Mouse (Mus musculus): ENCODE results near the gene Smarcad1. TPM values are rescaled to one million over a fixed set of nuclear protein-coding genes. Genes with fewer than 3 reads are reported as not detected.

Smarcad1 gene
- polyA plus RNA-seq, 1 experiment from 2014 or later, result 118 TPM

GRCm38 (mm10) chr6:65150703-65151102 lies 108.3 kb downstream of the Smarcad1 start:
- Histone ChIP-seq H3K27ac (replicated peaks; ENCODE audit: low read depth, low read length) (no peak overlapping the region), H3K27me3 (ENCODE audit: control insufficient read depth, insufficient read depth, low read length) (no peaks in the 10 kb centered on the region), H3K9ac (replicated peaks; ENCODE audit: low read length) (peak overlapping the region; percentile 31; the same call in 1 of the 2 replicates), H3K4me1 (ENCODE audit: control insufficient read depth, insufficient read depth, low read length) (no peaks in the 10 kb centered on the region), H3K36me3 (ENCODE audit: control insufficient read depth, insufficient read depth, low read length) (no peaks in the 10 kb centered on the region), H3K4me2 (ENCODE audit: low read length) (peak overlapping the region; percentile 40), H3K9me3 (ENCODE audit: control insufficient read depth, low read length) (no peaks in the 10 kb centered on the region), H3K4me3 (replicated peaks; ENCODE audit: low read depth, low read length) (no peak overlapping the region)
- no peak for ATAC-seq (ENCODE audit: low FRiP score, low TSS enrichment)
- DNase-seq, result peak; percentile 16
- 15% methylated on average over 22 of the region's 22 CpGs for WGBS

DNA sequence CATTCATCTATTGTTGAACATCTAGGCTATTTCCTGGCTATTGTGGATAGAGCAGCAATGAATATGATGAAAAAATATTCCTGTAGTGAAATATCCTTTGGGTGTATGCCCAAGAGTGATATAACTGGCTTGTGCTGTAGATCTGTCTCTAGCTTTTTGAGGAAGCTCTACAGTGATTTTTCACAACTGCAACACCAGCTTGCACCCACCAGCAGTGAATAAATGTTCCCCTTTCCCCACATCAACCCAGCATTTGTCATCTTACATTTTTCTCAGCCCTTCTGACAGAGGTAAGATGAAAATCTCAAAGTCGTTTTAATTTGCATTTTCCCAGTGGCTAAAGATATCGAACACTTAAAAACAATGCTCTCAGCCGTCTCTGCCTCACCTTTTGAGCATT lies 111.2 kb downstream of the Smarcad1 start:
- Histone ChIP-seq H3K36me3 (ENCODE audit: control insufficient read depth, insufficient read depth, low read length) (no peaks in the 10 kb centered on the region), H3K9me3 (ENCODE audit: control insufficient read depth, low read length) (no peaks in the 10 kb centered on the region), H3K4me3 (replicated peaks; ENCODE audit: low read depth, low read length) (no peak overlapping the region), H3K4me1 (ENCODE audit: control insufficient read depth, insufficient read depth, low read length) (no peaks in the 10 kb centered on the region), H3K27ac (replicated peaks; ENCODE audit: low read depth, low read length) (no peak overlapping the region), H3K27me3 (ENCODE audit: control insufficient read depth, insufficient read depth, low read length) (no peaks in the 10 kb centered on the region), H3K4me2 (ENCODE audit: low read length) (no peak overlapping the region), H3K9ac (replicated peaks; ENCODE audit: low read length) (no peak overlapping the region)
- WGBS, result 79% methylated on average over 3 of the region's 3 CpGs
- DNase-seq (no peak), ATAC-seq (ENCODE audit: low FRiP score, low TSS enrichment) (no peak)

- Histone ChIP-seq H3K27me3 (ENCODE audit: control insufficient read depth, insufficient read depth, low read length) (no peaks in the 10 kb centered on the region), H3K4me3 (replicated peaks; ENCODE audit: low read depth, low read length) (no peak overlapping the region), H3K4me2 (ENCODE audit: low read length) (no peak overlapping the region), H3K27ac (replicated peaks; ENCODE audit: low read depth, low read length) (no peak overlapping the region), H3K4me1 (ENCODE audit: control insufficient read depth, insufficient read depth, low read length) (no peaks in the 10 kb centered on the region), H3K9me3 (ENCODE audit: control insufficient read depth, low read length) (no peaks in the 10 kb centered on the region), H3K36me3 (ENCODE audit: control insufficient read depth, insufficient read depth, low read length) (no peaks in the 10 kb centered on the region), H3K9ac (replicated peaks; ENCODE audit: low read length) (no peak overlapping the region)
- 98% methylated on average over 4 of the region's 4 CpGs for WGBS
- no peak for DNase-seq
- no peak for ATAC-seq (ENCODE audit: low FRiP score, low TSS enrichment)
Observed at GRCm38 (mm10) chr6:65157042-65157441, 114.7 kb downstream of the Smarcad1 start.

- no peaks in the 10 kb centered on the region for H3K36me3 ChIP-seq (ENCODE audit: control insufficient read depth, insufficient read depth, low read length)
- WGBS, result 46% methylated on average over 4 of the region's 4 CpGs
- H3K9ac ChIP-seq (replicated peaks; ENCODE audit: low read length), result no peak overlapping the region
- no peaks in the 10 kb centered on the region for H3K9me3 ChIP-seq (ENCODE audit: control insufficient read depth, low read length)
- no peak for DNase-seq
- H3K27ac ChIP-seq (replicated peaks; ENCODE audit: low read depth, low read length), result no peak overlapping the region
- ATAC-seq (ENCODE audit: low FRiP score, low TSS enrichment), result no peak
- no peaks in the 10 kb centered on the region for H3K27me3 ChIP-seq (ENCODE audit: control insufficient read depth, insufficient read depth, low read length)
- H3K4me3 ChIP-seq (replicated peaks; ENCODE audit: low read depth, low read length), result no peak overlapping the region
- no peaks in the 10 kb centered on the region for H3K4me1 ChIP-seq (ENCODE audit: control insufficient read depth, insufficient read depth, low read length)
- no peak overlapping the region for H3K4me2 ChIP-seq (ENCODE audit: low read length)
Observed at GRCm38 (mm10) chr6:65159381-65159942, 117.1 kb downstream of the Smarcad1 start.

GRCm38 (mm10) chr6:65164137-65164536 lies 121.8 kb downstream of the Smarcad1 start:
- no peak for DNase-seq
- H3K27me3 ChIP-seq (ENCODE audit: control insufficient read depth, insufficient read depth, low read length), result no peaks in the 10 kb centered on the region
- no peak for ATAC-seq (ENCODE audit: low FRiP score, low TSS enrichment)
- H3K9ac ChIP-seq (replicated peaks; ENCODE audit: low read length), result no peak overlapping the region
- no peaks in the 10 kb centered on the region for H3K9me3 ChIP-seq (ENCODE audit: control insufficient read depth, low read length)
- 89% methylated on average over 6 of the region's 6 CpGs for WGBS
- no peak overlapping the region for H3K27ac ChIP-seq (replicated peaks; ENCODE audit: low read depth, low read length)
- H3K36me3 ChIP-seq (ENCODE audit: control insufficient read depth, insufficient read depth, low read length), result no peaks in the 10 kb centered on the region
- H3K4me1 ChIP-seq (ENCODE audit: control insufficient read depth, insufficient read depth, low read length), result no peaks in the 10 kb centered on the region
- no peak overlapping the region for H3K4me3 ChIP-seq (replicated peaks; ENCODE audit: low read depth, low read length)
- H3K4me2 ChIP-seq (ENCODE audit: low read length), result no peak overlapping the region

- Histone ChIP-seq H3K9ac (replicated peaks; ENCODE audit: low read length) (no peak overlapping the region), H3K9me3 (ENCODE audit: control insufficient read depth, low read length) (no peaks in the 10 kb centered on the region), H3K27ac (replicated peaks; ENCODE audit: low read depth, low read length) (no peak overlapping the region), H3K4me1 (ENCODE audit: control insufficient read depth, insufficient read depth, low read length) (no peaks in the 10 kb centered on the region), H3K36me3 (ENCODE audit: control insufficient read depth, insufficient read depth, low read length) (no peaks in the 10 kb centered on the region), H3K4me2 (ENCODE audit: low read length) (no peak overlapping the region), H3K4me3 (replicated peaks; ENCODE audit: low read depth, low read length) (no peak overlapping the region), H3K27me3 (ENCODE audit: control insufficient read depth, insufficient read depth, low read length) (no peaks in the 10 kb centered on the region)
- 56% methylated on average over 5 of the region's 5 CpGs for WGBS
- ATAC-seq (ENCODE audit: low FRiP score, low TSS enrichment) (no peak), DNase-seq (no peak)
Observed at GRCm38 (mm10) chr6:65164977-65165376, 122.6 kb downstream of the Smarcad1 start.

Other genes with a start within 250 kb of the Smarcad1 start
- gene Hpgds, start 102.3 kb downstream of the Smarcad1 start, polyA plus RNA-seq (2014; fragmentation: Nextera tagmentation; extraction: Ambion mirVana), result 3.8 and 6.1 TPM in 2 replicates

All from midbrain, embryonic 14.5 days (tissue).